Mouse (Mus musculus) heart, adult 11 months (tissue): Measurements from ENCODE around the gene Krt73.
A peak's percentile ranks its signal among the peaks of the same experiment; 100 is the strongest.

Experiments used
- DNase-seq: peaks from one replicate; pipeline ENCODE4 v3.0.0; 2022

Krt73 gene

GRCm38 (mm10) chr15:101802296-101802835 is at the start of gene Krt73:
TSS of gene Krt73 (minus strand) at chr15:101802346.
- DNase-seq, result peak; percentile 54

- no peak for DNase-seq
These were observed 48.5 kb upstream of the Krt73 start, which contains the start of gene Krt1 for GRCm38 (mm10) chr15:101850694-101851093. TSS of gene Krt1 (minus strand) at chr15:101850794.

- DNase-seq, result no peak
These were observed 43.8 kb upstream of the Krt73 start for GRCm38 (mm10) chr15:101845971-101846403.

- DNase-seq, result no peak
These were observed 41.0 kb upstream of the Krt73 start for GRCm38 (mm10) chr15:101843192-101843591.

GRCm38 (mm10) chr15:101834784-101835328 is 32.7 kb upstream of the Krt73 start:
- DNase-seq, result peak; percentile 75

- DNase-seq, result no peak
These were observed 31.0 kb upstream of the Krt73 start for GRCm38 (mm10) chr15:101833131-101833530.

GRCm38 (mm10) chr15:101829441-101829840 is 27.3 kb upstream of the Krt73 start:
- DNase-seq, result no peak

- no peak for DNase-seq
These were observed 19.6 kb upstream of the Krt73 start for GRCm38 (mm10) chr15:101821786-101822185.

- no peak for DNase-seq
These were observed 15.7 kb upstream of the Krt73 start, which contains the start of gene Krt2 for GRCm38 (mm10) chr15:101817875-101818274. TSS of gene Krt2 (minus strand) at chr15:101818169.

- peak; percentile 64 for DNase-seq
These were observed 1.1 kb upstream of the Krt73 start for GRCm38 (mm10) chr15:101803052-101803822.

- no peak for DNase-seq
These were observed 11.3 kb downstream of the Krt73 start for GRCm38 (mm10) chr15:101790867-101791266.

GRCm38 (mm10) chr15:101786360-101786759 is 15.8 kb downstream of the Krt73 start, which contains the start of gene Krt72:
TSS of gene Krt72 (minus strand) at chr15:101786460.
- no peak for DNase-seq

GRCm38 (mm10) chr15:101773420-101773819 is 28.7 kb downstream of the Krt73 start:
- DNase-seq, result no peak

GRCm38 (mm10) chr15:101772711-101773081 is 29.4 kb downstream of the Krt73 start:
- DNase-seq, result peak; percentile 96

- DNase-seq, result no peak
These were observed 30.0 kb downstream of the Krt73 start for GRCm38 (mm10) chr15:101772080-101772710.

- no peak for DNase-seq
These were observed 31.9 kb downstream of the Krt73 start for GRCm38 (mm10) chr15:101770226-101770625.
